Mouse (Mus musculus): ENCODE data around the gene Megf11.

The Megf11 gene

GRCm38 (mm10) chr9:64651689-64652088, 266.3 kb downstream of the Megf11 start:
- DNase-seq (ENCODE audit: low spot score): no peak

GRCm38 (mm10) chr9:64652138-64652537, 266.7 kb downstream of the Megf11 start:
- DNase-seq (ENCODE audit: low spot score): no peak

GRCm38 (mm10) chr9:64652841-64653361, 267.5 kb downstream of the Megf11 start:
- DNase-seq (ENCODE audit: low spot score): no peak

DNA sequence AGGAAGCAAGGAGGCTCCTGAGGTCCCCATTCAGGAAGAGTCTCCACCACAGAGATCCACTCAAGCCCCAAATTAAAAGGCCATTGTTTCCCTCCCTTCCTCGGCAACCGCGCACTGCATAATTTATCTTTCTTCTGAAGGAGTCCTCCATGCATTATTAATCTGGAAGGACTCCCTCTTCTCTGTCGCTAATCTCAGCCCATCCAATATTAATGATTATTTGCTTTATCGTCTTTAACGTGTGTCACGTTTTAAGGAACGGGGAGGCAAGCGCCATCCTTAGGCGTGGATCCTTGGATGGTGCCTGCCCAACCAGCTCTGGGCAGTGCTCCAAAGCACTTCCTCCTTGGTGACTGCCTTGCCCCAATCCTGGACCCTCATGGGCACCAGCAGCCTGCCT, 269.3 kb downstream of the Megf11 start:
- no peak for DNase-seq (ENCODE audit: low spot score)

DNA sequence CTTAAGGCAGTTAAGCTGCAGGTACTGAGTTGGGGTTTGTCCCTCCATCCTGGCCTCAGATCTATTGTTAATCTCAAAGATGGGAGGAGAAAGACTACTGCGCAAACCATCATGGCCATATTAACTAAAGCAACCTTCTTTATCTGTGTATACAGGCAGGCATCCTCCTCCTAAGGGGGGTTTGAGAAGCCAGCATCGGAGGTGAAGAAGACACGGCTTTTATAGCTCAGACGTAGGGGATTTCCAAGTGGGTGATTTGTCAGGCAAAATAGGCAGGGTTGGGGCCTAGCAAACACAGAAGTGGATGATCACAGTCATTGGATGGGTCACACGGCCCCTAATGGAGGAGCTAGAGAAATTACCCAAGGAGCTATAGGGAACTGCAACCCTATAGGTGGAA, 271.2 kb downstream of the Megf11 start:
- no peak for DNase-seq (ENCODE audit: low spot score)

DNA sequence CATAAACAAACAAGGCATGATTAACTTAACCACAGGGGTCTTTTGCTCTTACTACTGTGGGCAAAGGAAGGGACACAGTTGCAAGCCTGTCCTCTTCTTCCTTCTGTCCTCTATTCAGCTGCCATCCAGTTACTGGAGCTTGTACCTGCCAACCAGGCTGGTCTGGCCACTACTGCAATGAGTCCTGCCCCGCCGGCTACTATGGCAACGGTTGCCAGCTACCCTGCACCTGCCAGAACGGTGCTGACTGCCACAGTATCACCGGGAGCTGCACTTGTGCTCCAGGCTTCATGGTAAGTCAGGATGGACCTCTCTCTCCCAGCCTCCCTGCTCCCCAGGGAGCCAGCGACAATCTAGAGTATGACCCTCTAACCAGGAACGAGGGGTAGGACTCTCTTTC, 274.8 kb downstream of the Megf11 start:
- no peak for DNase-seq (ENCODE audit: low spot score)

DNA sequence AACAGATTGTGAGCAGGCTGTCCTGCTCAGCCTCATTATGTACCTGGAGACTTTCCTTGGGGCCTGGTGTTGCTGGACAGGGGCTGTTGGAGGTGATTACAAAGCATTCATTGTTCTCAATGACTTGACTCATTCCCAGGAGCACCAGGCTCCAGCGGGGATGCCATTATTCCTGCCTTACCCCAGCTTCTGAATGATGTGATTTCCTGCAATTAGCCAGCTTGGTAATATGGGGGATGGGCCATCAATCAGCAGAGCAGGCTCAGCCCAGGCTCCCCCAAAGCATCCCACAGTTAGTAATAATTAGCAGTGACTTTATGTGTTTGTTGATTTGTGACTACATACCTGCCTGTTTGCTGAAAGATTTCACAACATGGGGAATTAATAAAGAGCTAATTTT, 279.2 kb downstream of the Megf11 start:
- no peak for DNase-seq (ENCODE audit: low spot score)

DNA sequence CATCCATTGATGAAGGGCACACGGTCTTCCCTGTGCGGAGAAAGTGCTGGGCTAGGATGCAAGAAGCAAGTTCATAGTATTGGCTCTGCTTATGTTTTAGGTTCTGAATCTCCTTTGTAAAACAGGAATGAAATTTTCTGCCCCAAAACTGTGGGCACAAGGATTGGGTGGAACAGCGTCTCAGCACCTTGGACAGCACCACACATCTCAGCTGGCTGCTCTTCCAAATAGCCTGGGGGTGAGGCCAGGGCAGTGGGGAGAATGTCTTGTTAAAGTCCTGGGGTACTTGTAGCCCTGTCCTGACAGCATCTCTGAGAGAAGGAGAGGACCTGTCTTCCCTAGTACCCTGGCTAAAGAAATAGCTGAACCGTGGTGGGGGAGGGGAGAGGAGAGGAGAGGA, 281.1 kb downstream of the Megf11 start:
- DNase-seq (ENCODE audit: low spot score): peak; percentile 34

DNA sequence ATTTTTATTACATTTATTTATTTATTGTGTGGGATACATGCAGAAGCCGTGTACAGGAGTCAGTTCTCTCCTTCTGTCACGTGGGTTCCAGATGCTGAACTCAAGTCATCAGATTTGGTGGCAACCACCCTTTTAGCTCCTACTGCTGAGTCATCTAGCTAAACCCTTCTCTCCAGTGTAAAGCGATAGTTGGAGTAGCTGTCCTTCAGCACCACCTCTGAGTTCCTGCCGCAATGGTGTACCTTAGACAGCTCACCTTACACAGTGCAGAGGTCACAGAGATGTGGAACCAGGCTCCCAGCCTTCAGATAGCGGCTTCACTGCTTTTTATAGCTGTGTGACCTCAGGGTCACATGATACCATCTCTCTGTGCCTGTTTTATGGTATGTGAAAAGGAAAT, 282.1 kb downstream of the Megf11 start:
- DNase-seq (ENCODE audit: low spot score): peak; percentile 56

DNA sequence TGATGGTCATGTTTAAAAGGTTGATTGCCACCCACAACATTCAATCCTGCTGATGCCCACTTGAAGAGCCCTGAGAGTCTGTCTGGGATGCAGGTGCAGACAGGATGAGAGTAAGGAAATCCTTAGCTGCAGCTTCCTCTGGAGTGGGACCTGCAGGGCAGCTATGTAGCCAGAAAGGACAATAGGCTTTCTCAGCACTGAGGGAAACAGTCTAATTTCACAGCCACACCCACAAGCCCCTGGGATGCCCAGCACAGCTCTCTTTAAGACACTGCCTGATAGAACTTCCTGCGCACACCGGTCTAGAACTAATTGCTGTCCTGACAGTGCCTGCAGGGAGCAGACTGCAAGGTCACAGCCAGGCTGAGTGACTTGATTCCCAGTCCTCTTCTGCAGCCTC, 282.6 kb downstream of the Megf11 start:
- no peak for DNase-seq (ENCODE audit: low spot score)

- peak; percentile 55 for DNase-seq (ENCODE audit: low spot score)
Measured at GRCm38 (mm10) chr9:64671341-64672319, 286.2 kb downstream of the Megf11 start.

GRCm38 (mm10) chr9:64687122-64688014, 301.9 kb downstream of the Megf11 start:
- no peak for DNase-seq (ENCODE audit: low spot score)

- no peak for DNase-seq (ENCODE audit: low spot score)
Measured at GRCm38 (mm10) chr9:64688015-64688394, 302.6 kb downstream of the Megf11 start.

DNA sequence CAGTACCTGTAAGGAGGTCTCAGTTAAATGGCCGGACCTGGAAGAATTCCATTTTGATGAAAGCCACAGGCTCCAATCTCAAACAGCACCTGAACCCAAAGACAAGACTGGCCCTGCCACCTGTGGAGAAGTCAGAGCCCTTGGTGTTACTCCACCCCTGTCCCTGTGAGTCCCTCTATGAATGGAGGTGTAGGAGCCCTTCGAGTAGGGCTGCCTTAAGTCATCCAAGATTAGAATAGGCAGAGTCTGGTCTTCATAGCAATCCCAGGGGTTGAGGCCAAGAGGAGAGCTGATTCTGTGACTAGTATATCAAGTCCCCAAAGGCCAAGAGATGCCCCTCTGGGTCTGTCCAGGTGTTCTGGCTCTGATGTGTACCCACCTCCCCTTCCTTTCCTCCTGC, 305.3 kb downstream of the Megf11 start:
- no peak for DNase-seq (ENCODE audit: low spot score)

DNA sequence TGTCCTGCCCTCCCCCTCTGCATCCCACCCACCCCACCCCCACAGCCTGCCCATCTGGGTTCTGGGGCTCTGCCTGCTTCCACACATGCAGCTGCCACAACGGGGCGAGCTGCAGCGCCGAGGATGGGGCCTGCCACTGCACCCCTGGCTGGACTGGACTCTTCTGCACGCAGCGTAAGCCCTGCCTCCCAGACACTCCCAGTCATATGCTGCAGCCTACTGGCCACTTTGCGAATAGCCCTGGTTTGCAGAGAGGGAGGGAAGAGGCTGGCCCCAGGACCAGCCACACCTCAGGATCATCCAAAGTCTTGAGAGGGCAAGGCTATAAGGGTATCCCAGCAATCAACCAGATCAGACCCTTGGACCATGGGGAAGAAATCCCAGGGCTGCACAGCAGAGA, 305.8 kb downstream of the Megf11 start:
- no peak for DNase-seq (ENCODE audit: low spot score)

DNA sequence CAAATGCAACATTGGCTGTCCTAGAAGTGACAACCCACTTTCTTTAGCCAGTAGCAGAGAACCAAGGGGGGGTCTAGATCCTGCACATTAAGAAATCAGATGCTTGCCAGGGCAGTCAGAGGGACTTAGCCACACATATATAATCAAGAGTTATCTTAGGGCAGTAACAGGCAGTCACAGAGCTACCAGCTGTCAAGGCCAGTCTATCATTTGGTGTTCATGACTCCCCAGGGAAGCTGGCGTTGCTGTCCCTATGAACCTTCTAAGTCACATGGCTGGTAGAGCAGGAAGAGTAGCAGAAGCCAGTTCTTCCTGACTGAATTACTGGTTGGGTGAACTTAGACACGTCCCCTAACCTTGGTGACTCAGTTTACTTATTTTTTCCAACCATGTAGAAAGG, 307.7 kb downstream of the Megf11 start:
- no peak for DNase-seq (ENCODE audit: low spot score)

DNA sequence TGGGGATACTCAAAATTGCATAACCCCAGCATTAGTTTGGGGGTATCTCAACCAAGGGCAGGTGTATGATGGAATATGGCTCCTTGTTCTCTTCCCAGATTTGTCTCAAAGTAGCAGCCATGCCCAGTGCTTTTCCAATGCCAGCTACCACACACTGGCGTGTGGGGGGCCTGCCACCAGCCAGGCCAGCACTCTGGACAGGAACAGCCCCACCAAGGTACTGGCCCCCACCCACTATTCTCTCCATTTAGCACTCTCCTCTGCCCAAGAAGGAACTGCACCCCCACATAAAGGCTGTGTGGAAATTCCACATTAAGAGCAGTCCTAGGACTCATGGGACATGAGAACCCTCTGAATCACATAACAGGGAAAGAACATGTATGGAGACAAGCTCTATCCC, 309.8 kb downstream of the Megf11 start:
- DNase-seq (ENCODE audit: low spot score): no peak

DNA sequence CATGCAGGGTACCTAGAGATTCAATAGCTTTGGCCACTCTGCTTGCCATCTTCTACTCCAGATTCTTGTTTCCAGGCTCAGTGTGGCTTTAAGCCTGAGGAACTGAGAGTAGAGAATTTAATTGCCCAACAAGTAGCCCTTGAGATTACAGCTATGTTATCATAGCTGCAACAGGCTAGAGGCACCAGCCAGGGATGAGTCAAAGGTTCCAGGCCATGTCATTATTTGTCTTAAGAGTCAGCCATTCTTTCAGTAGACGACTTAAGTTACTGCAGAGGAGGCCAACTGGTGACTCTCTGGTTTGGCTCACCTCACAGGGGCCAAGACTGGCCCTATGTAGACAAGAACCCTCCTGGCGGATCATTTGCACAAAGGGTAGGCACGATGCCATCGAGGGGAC, 311.0 kb downstream of the Megf11 start:
- no peak for DNase-seq (ENCODE audit: low spot score)

- no peak for DNase-seq (ENCODE audit: low spot score)
Measured at GRCm38 (mm10) chr9:64697006-64697405, 311.6 kb downstream of the Megf11 start.

- no peak for DNase-seq (ENCODE audit: low spot score)
Measured at GRCm38 (mm10) chr9:64697677-64698076, 312.3 kb downstream of the Megf11 start.

GRCm38 (mm10) chr9:64698586-64698985, 313.2 kb downstream of the Megf11 start:
- no peak for DNase-seq (ENCODE audit: low spot score)

DNA sequence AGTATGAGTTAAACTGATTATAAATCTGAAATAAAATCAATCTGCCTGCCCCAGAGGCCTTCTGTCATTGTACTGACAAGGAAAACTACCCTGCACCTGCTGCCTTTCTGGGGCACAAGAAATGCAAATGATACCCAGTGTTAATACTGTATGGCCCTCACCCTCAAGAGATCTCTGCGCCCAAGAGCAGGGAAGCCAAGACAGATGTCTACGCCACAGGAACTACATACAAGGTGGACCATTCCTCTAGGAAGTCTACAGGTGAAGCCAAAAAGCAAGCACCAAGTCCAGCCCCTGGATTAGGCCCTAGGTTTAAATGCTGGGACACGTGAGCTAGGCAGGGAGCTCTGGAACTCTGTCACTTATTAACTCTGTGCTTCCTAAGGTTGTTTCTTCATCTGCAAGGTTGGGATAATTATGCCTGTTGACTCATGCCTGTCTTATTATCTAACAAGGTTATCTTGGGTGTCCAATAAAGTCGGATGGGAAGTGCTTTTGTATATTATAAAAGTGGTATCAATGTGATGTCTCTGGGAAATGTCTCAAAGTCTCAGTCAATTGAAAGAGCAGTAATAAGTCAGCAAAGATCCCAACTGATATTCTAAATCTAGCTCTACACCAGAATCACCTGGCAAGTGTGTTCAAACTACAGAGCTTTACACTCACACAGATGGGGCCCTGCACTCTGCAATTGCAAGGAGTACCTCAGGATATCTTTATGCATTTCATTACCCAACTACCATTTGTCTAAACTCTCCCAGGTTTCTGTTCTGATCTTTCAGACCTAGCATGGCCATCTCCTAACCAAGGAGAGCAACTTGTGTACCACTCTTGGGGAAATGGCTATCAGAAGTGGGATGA, 315.3 kb downstream of the Megf11 start:
- DNase-seq (ENCODE audit: low spot score): no peak
